Mouse (Mus musculus): ENCODE results near the gene Galnt6. TPM values are rescaled to one million over a fixed set of nuclear protein-coding genes. Genes with fewer than 3 reads are reported as not detected.
A peak's percentile ranks its signal among the peaks of the same experiment; 100 is the strongest.
"Not testable (repeated sequence)": the region's sequence is repeated elsewhere in the genome, so short reads cannot be mapped to it uniquely, and the experiment has no call there.

The Galnt6 gene
- total RNA-seq (2014; rRNA removed) (0.46 and 0.87 TPM in 2 replicates), polyA plus RNA-seq (2012; rRNA removed) (0.20 and 0.42 TPM in 2 replicates)

DNA sequence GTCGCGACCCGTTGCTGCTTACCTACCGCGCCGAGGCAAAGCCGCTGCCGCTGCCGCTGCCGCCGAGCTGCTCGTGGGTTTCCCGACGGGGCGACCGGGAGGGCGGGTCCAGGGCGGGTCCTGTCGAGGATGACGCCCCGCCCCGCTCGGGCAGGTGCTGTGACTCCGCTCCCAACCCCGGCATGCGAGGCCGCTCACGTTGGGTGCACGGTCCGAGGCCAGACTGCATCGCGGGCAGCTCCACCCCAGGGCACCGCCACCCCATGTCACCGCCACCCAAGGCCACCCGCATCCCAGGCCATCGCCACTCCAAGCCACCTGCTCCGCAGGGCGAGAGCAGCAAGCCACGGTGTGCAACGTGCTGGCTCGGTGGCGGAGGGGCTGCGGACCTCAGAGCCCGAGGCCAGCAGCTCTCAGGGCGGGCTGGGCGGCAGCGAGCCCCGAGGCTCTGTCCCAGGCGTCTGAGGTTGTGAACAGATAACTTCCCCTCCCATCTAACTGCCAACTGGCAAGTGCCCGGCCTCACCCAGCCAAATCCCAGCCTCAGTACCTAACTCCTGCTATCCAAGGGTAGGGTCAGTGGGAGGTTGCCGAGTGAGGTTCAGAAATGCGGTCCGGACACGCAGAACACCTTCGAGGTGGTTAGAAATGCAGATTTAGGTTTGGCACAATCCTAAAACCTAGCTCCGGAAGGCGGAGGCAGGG is at the start of gene Galnt6:
Gene Galnt6, minus strand, starts transcription at position 96 of the 705 bp plus-strand sequence.
- no peak within 1 kb of the TSS for H3K27ac ChIP-seq (replicated peaks; ENCODE audit: insufficient read depth, low read depth, low read length)
- peaks cover 10% of the 10 kb centered on the region for H3K27me3 ChIP-seq (ENCODE audit: control insufficient read depth, insufficient read depth, low read length)
- TF ChIP-seq CTCF (IDR thresholded peaks at IDR 0.05; ENCODE audit: low read depth, low read length) (no peak), POLR2A (IDR thresholded peaks at IDR 0.05; ENCODE audit: extremely low read depth, insufficient read depth, low read length) (no peak)
- peak within 1 kb of the TSS; percentile 22 for H3K9ac ChIP-seq (ENCODE audit: low read depth, low read length)
- no peaks in the 10 kb centered on the region for H3K79me2 ChIP-seq (ENCODE audit: control insufficient read depth, insufficient read depth, low read length)
- no peak for DNase-seq (ENCODE audit: extremely low read depth, low read depth, low spot score)
- H3K4me3 ChIP-seq (ENCODE audit: insufficient read depth, low read depth, low read length): peak within 1 kb of the TSS; percentile 43
- no peaks in the 10 kb centered on the region for H3K4me1 ChIP-seq (ENCODE audit: control insufficient read depth, insufficient read depth, low read length)
- 13% methylated on average over 57 of the region's 57 CpGs for WGBS
- H3K36me3 ChIP-seq (ENCODE audit: control insufficient read depth, insufficient read depth, low read length): no peaks in the 10 kb centered on the region

DNA sequence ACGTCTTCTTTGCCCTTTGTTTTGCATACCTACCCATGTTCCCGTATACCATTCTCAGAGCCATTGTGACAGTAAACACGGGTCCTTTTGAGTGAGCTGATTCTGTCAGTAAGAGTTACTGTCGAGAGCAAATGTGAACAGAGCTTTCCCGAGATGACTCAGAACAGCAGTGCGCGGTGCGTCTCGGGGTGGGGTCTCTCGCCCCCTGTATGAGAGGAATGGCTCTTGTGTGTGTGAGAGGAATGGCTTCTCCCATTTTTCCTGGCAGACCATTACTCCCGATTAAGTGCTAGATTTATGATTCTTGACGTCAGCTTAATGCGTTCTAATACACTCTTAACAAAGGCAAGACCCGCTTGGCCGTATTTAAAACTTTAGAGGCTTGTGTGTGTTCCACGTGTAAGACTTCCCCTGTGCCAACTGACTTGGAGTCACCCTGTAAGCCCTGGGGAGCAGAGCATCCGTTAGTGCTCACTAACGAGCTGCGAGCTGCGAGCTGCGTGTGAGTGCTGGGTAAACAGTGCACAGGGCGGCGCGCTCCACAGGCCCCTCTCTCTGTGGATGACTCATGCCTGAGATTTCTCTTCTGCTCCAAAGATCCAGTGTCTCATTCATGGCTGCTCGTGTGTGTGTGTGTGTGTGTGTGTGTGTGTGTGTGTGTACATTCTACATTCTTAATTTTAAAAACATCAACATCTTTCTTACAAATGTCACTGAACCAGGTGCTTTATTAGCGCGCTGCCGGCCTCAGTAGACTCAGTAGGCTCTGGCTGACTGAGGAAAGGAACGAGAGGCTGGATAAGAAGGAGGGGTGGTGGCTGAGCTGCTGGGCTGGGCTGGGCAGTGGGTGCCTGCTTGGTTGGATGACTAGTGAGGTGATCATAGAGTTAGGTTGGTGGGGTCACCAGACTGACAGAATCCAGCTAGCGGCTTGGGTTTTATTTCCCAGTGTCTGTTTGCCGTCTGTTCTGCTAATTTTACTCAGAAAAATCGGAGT is 48.1 kb upstream of the Galnt6 start:
- WGBS: 54% methylated on average over 32 of the region's 32 CpGs
- no peak for DNase-seq (ENCODE audit: extremely low read depth, low read depth, low spot score)
- Histone ChIP-seq H3K9ac (ENCODE audit: low read depth, low read length) (no peak overlapping the region), H3K36me3 (ENCODE audit: control insufficient read depth, insufficient read depth, low read length) (no peaks in the 10 kb centered on the region), H3K79me2 (ENCODE audit: control insufficient read depth, insufficient read depth, low read length) (no peaks in the 10 kb centered on the region), H3K27me3 (ENCODE audit: control insufficient read depth, insufficient read depth, low read length) (no peaks in the 10 kb centered on the region), H3K4me3 (ENCODE audit: insufficient read depth, low read depth, low read length) (no peak overlapping the region), H3K27ac (replicated peaks; ENCODE audit: insufficient read depth, low read depth, low read length) (no peak overlapping the region), H3K4me1 (ENCODE audit: control insufficient read depth, insufficient read depth, low read length) (no peaks in the 10 kb centered on the region)
- TF ChIP-seq POLR2A (IDR thresholded peaks at IDR 0.05; ENCODE audit: extremely low read depth, insufficient read depth, low read length): no peak
- TF ChIP-seq CTCF (IDR thresholded peaks at IDR 0.05; ENCODE audit: low read depth, low read length): no peak

- DNase-seq (ENCODE audit: extremely low read depth, low read depth, low spot score): no peak
- no peaks in the 10 kb centered on the region for H3K36me3 ChIP-seq (ENCODE audit: control insufficient read depth, insufficient read depth, low read length)
- TF ChIP-seq CTCF (IDR thresholded peaks at IDR 0.05; ENCODE audit: low read depth, low read length) (no peak), POLR2A (IDR thresholded peaks at IDR 0.05; ENCODE audit: extremely low read depth, insufficient read depth, low read length) (no peak)
- H3K4me1 ChIP-seq (ENCODE audit: control insufficient read depth, insufficient read depth, low read length): no peaks in the 10 kb centered on the region
- no peaks in the 10 kb centered on the region for H3K27me3 ChIP-seq (ENCODE audit: control insufficient read depth, insufficient read depth, low read length)
- H3K79me2 ChIP-seq (ENCODE audit: control insufficient read depth, insufficient read depth, low read length): no peaks in the 10 kb centered on the region
- H3K9ac ChIP-seq (ENCODE audit: low read depth, low read length): no peak overlapping the region
- 94% methylated on average over 3 of the region's 3 CpGs for WGBS
- H3K4me3 ChIP-seq (ENCODE audit: insufficient read depth, low read depth, low read length): no peak overlapping the region
- no peak overlapping the region for H3K27ac ChIP-seq (replicated peaks; ENCODE audit: insufficient read depth, low read depth, low read length)
Observed at GRCm38 (mm10) chr15:100776424-100776823, 47.2 kb upstream of the Galnt6 start.

DNA sequence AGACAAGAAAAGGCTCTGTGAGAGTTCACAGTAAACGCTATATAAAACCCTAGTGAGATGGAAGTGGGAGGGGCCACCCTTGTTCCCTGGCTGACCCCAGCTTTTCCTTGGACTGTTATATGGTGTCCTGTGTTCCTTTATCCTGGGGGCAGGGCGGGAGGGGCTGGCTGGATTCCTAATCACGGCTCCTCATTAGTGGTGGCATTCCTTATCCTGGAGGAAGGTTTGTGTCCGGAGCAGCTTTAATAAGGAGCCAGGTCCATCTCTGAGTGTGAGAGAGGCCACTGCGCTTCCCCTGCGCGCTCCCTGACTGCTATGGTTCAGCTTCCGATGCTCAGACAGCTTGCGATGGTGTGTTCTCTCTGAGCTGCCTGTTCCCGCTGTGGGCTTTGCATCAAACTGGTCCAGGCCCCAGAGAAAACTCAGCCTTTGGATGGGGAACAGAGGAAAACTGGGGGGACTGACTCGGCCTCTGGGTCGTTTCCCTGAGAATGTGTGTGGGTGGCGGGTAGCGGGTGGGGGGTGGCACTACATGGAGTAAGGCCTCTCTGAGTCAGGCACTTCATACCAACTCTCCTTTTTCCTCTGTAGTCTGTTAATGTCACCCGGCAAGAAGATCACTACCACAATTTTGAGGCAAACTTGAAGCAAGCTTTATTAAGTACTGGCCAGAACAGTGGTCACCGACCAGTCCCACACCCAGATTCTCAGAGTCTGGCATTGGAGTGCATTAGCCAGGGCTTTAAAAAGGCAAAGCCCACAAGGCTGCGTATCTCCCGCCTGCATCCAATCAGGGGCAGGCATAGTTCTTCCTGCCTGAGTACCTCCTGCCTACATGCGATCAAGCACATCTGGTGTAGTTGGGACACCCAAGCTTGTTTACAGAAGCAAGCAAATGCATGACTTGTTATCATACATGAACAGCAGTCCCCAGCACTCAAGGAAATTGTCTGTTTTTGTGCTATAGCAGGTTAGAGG is 46.3 kb upstream of the Galnt6 start:
- no peak overlapping the region for H3K9ac ChIP-seq (ENCODE audit: low read depth, low read length)
- H3K4me1 ChIP-seq (ENCODE audit: control insufficient read depth, insufficient read depth, low read length): no peaks in the 10 kb centered on the region
- no peak overlapping the region for H3K27ac ChIP-seq (replicated peaks; ENCODE audit: insufficient read depth, low read depth, low read length)
- no peak overlapping the region for H3K4me3 ChIP-seq (ENCODE audit: insufficient read depth, low read depth, low read length)
- no peak for DNase-seq (ENCODE audit: extremely low read depth, low read depth, low spot score)
- 63% methylated on average over 19 of the region's 19 CpGs for WGBS
- no peak for TF ChIP-seq POLR2A (IDR thresholded peaks at IDR 0.05; ENCODE audit: extremely low read depth, insufficient read depth, low read length)
- TF ChIP-seq CTCF (IDR thresholded peaks at IDR 0.05; ENCODE audit: low read depth, low read length): no peak
- H3K79me2 ChIP-seq (ENCODE audit: control insufficient read depth, insufficient read depth, low read length): no peaks in the 10 kb centered on the region
- no peaks in the 10 kb centered on the region for H3K36me3 ChIP-seq (ENCODE audit: control insufficient read depth, insufficient read depth, low read length)
- no peaks in the 10 kb centered on the region for H3K27me3 ChIP-seq (ENCODE audit: control insufficient read depth, insufficient read depth, low read length)

DNA sequence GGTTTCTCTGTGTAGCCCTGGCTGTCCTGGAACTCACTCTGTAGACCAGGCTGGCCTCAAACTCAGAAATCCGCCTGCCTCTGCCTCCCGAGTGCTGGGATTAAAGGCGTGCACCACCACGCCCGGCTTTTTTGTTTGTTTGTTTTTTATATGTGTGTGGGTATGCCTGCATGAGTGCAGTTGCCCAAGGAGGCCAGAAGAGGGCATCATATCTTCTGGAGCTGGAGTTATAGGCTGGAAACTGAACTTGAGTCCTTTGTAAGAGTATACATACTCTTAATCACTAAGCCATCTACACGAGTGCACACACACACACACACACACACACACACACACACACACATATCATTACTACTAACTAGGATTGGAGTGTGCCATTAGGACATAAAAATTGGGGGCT is 44.7 kb upstream of the Galnt6 start:
- H3K9ac ChIP-seq (ENCODE audit: low read depth, low read length); H3K4me3 ChIP-seq (ENCODE audit: insufficient read depth, low read depth, low read length); H3K36me3 ChIP-seq (ENCODE audit: control insufficient read depth, insufficient read depth, low read length); H3K27me3 ChIP-seq (ENCODE audit: control insufficient read depth, insufficient read depth, low read length); H3K4me1 ChIP-seq (ENCODE audit: control insufficient read depth, insufficient read depth, low read length); H3K79me2 ChIP-seq (ENCODE audit: control insufficient read depth, insufficient read depth, low read length); H3K27ac ChIP-seq (replicated peaks; ENCODE audit: insufficient read depth, low read depth, low read length); DNase-seq (ENCODE audit: extremely low read depth, low read depth, low spot score): not testable (repeated sequence)
- WGBS: 92% methylated on average over 6 of the region's 6 CpGs
